Mouse (Mus musculus): ENCODE results near the gene Dennd2a.

The Dennd2a gene

DNA sequence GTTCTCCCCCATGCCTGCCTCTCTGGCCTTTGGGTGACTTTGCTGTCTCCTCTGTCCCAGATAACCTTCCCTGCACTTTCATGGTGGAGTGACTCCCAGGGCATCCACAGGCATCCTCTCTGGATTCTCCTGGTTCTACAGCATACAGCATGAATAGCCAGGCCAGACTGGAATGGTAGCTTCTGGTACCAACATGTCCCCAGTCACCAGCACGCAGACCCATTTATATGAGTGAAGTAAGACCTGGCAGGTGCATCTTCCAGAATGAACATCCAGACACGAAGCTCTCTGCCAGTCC is 2.1 kb downstream of the Dennd2a start:
- no peak for DNase-seq

DNA sequence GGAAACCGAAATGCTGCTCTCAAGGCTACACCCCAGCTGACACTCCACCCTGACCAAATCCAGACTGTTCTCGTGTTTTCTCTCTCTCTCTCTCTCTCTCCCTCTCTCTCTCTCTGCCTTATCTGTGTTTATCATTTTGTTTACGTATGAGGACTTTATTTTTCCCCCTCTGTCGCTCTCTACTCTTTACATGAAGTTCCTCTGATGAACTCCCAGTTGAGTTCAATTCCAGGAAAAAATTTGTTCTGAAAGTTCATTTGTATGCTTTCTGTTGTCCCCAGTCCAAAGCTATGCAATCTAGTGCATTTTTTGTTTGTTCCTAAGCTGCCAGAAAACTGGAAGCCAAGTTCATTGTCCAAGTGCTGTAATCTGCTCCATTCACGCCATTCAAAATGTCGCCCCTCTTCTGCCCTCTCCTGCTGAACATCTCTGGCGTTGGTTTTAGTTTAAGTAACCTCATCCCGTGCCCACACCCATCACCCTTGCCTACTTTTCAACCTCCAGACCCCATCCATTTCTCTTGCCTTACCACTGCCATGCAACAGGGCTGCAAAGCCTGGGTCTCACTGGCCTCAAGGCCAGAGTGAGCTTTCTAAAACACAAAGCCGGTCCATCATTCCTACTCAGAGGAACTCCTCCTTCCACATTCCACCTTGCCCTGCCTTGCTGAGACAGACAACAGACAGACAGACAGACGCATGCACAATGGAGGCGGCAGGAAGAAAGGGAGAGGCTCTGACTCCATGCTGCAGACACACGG is 2.6 kb downstream of the Dennd2a start:
- DNase-seq: no peak

DNA sequence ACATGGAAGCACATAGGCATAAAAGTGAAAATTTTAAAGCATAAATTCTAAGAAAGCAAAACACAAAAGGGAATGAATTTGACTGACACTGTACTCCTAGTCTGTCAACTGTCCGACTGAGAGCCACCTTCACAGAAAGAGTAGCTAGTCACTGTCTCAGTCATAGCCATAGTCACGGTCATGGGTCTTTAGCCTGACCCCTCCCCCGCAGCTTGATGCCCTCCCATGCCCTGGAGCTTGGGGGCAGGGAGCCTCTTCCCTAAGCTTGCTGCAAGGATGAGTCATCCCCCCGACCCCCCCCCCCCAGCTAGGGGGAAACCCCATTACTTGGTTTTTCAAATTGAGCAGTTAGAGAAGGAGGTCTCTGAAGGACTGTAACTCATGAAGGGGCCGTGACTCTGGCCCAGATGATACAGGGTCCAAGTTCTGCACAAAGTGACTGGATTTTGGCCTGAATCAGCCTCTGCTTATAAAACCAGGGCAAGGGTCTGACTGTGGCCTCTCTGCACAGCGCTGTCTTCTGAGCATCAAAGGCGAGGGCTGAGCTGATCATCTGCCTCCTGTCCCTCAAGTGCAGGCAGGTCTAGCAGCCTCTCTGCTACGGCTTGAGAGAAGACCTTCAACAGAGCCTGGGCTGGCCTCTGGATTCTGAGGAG is 5.6 kb downstream of the Dennd2a start:
- no peak for DNase-seq

DNA sequence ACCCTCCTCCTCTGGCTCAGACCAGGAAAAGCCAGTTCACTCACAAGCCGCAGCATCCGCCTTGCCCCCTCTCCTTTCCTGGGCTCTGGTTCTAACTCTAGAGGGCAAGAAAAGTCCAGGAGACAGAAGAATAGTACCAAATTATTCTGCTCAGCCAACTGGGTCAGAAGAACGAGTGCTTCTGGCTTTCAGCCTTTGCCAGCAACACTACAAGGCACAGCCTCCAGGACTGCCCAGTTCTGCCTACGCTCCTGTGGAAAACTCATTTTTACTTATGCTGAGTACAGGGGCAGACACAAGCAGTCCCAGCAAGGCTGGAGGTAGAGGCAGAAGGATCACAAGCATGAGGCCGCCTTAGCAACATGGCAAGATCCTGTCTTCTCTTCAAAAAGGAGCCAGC is 9.6 kb downstream of the Dennd2a start:
- no peak for DNase-seq

DNA sequence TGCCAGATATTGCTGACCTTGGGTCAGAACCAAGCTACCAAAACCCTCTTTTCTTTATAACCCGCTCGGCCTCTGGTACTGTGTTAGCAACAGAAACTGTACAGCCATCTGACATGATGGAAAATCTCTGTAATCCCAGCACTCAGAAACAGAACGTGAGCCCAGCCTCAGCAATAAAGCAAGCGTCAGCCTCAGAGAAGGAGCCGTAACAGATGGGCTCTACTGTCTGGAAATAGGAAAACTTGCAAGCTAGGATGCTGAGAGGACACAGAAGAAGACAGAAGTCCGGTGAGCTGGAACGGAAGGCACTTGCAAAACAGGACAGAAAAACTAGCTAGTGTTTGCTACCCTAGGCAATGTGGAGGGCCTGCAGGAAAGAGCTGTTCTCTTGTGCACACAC is 12.2 kb downstream of the Dennd2a start:
- no peak for DNase-seq

DNA sequence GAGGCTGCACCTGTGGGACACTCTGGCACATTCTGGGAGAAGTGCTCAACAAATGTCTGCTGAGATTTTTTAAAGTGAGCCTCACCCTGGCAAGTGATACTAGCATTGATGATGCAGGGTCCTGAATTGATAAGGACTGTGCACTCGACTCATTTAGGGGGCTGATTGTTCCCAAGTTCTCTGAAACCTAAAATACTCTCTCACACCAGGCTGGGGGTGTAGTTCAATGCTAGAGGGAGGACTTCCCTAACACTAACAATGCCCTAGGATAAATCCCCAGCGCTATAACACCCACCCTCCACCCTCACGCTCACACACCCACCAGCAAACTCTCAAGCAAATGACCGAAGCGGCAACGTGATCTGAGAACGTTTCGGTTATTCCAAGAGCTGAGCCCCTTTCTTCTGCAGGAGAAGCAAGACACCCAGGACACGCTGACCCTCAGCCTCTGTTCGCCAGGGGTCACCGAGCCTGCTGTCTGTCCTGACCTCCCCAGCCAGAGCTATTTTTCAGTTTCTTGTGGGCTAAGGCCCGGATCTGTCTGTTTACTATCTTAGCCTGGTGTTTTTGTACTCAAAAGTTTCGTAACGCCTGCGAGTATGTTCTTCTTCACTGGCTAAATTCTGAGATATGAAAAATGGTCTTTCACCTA is 13.8 kb downstream of the Dennd2a start:
- DNase-seq: no peak

DNA sequence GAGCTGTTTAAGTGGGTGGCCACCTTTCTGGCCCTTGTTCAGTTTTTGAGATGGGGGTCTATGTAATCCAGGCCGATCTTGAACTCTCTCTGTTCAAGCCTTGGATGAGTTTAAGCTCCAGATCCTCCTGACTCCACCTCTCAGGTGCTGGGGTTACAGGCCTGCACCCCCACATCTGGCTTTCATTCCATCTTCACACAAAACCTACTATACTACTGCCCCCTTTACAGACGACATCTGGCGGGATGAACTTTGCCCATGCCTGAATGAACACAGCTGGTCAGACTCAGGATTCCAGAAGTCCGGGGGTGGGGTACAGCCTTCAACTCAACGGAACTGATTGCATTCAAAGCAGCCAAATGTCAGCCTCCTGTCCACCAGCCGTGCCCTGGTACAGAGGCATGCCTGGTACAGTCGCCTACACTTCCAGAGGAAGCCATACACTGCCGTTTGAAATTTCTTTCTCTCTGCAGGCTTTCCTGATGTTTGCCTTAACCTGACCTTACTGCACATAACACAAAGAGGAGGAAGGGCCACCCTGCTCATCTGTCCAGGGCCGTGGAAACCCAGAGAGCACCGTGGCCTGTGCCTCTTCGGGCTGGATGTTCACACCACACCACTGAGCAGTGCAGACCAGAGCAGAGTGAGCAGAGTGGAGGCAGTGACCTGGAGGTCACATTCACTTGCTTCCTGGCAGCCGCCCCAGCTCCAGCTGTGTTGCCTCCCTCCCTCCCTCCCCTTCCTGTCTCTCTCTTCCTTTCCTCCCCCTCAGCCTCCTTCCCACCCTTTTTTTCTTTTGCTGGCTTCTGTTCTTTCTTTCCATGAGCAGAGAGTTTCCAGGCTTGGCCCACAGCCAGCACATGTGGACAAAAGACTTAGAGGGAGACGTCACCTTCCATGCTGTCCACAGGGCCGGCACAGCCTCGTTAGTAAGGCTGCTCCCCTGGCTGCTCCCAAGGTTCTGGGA is 14.8 kb downstream of the Dennd2a start:
- no peak for DNase-seq

DNA sequence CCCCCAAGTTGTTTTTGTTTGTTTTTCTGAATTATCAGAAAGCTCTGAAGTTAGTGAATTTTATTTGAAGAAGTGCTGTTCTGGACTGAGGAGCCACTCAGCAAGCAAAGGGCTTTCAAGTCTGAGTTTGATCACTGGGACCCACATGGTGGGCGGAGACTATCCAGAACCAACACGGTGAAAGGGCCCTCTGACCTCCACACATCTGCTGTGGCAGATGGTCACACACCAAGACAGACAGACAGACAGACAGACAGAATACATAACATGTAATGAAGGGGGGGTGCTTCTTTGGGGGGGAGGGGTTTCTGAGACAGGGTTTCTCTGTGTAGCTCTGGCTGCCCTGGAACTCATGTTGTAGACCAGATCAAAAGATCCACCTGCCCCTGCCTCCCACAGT is 17.1 kb downstream of the Dennd2a start:
- DNase-seq: no peak

DNA sequence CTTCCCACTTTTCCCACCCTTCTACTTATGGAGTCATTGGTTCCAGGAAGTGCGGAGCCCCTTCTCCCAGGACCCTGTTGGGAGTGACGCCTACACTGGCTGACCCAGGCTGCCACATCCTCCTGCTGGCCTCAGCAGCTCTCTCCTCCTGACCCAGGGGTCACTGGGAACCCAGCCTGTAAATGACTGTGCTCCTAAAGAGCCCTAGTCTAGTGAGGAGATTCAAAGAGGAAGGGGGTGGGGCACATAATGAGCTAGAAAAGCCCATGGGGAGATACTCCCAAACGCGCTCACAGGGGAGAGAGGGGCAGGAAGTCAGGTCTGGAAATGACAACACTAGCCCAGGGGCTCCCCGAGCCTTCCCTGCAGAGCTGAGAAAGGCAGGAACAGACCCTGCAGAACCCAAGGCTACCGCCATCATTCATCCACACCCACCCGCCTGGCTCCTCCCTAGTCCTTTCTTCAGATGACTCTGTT is 17.9 kb downstream of the Dennd2a start:
- no peak for DNase-seq

DNA sequence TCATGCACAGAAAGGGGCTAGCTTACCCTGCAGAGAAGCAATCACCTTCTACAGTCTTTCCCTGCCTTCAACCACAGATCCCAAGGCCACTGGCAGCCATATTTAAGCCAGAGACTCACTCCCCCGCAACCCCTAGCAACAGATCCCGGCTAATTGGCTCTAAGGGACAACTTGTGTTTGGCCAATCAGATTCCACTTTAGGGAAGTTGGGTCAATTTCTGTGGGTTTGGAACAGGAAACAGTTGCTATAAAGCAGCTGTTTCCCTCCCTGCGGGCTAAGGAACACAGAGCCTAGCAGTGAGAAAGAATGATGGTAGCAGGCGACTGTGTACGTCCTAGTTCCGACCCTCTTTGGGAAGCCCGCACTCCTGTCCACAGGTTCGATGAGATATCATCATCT is 19.4 kb downstream of the Dennd2a start:
- DNase-seq: no peak

DNA sequence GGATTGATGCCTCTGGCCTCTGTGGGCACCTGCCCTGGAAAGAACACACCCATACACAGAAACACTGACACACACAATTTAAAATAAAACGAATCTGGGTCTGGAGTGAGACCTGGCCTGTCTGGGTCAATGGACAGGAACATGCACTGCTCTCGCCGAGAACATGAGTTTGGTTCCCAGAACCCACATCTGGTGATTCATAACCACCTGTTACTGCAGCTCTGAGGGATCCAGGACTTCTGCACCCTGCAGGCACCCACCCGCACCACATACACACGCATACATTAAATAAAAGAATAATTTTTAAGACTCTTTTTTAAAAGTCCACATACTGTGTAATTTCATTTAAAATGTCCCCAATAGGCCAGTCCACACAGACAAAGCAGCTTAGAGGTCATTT is 20.4 kb downstream of the Dennd2a start:
- no peak for DNase-seq

DNA sequence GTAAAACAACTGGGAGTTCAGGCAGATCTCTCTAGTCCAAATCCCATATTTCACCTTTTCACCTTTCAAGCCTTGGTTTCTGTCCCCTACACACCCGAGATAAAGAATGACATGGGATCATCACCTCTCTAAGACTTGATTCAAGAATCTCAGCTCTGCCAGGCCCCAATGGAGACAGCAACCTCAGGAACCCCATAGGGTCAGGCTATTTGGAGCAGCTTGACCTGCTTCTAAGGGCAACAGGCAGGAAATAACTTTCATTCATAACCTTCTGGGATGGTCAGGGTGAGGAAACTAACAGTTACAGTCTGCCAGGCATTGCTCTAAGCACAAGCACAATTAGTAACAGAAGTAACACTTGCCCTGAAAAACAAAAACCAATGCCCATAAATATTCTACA is 21.0 kb downstream of the Dennd2a start:
- DNase-seq: no peak

DNA sequence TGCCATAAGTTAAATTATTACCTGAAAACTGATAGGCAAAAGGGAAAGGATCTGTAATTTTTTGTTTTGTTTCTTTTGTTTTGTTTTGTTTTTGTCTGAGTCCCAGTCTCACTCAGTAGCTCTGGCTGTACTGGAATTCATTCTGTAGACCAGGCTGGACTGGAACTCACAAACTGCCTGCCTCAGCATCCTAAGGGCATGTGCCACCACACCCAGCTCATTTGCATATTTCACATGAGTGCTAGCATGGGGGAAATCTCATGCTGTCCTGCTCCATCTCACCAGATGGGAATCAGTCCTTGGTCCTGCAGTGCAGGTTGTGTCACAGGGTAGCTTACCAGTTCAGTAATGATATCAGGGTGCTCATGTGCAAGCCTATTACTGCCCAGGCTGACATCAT is 22.7 kb downstream of the Dennd2a start:
- no peak for DNase-seq

DNA sequence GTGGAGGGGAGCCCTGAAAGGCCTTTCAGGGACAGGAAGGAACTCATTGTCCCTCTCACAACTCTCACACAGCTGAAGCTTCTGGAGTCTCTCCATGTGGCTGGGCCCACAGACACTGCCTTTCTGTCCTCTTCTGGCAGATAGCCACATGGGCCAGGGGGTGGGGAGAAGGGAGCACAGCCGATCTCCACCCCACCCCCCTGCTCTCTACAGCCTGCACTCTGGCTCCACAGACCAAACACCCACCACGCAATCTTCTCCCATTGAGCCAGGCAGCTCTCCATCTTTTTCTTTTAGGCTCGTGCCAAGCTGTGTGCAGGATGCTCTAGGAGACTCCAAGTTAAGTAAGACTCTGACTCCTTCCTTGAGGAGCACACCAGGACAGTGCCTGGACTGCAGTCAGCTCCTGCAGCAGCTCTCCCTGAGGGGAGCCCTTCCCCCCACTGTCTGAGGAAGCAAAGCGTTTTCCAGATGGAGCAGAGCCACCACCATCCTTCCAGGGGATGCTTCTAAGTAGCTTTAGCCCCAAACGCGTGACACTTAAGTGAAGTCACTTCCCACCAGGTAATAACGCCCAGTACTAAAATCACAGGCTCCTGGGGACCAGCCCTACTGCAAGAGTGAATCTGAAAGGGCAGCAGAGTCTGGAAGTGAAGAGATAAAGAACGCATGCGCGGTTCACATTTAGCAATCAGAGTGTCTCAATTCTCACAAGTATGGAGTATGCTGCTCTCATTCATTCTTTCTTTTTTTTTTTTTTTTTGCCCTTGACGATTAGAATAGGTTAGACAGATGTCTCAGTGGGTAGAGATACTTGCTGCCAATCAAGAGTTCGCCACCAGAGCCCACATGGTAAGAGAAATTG is 28.8 kb downstream of the Dennd2a start:
- peak; percentile 50 for DNase-seq

DNA sequence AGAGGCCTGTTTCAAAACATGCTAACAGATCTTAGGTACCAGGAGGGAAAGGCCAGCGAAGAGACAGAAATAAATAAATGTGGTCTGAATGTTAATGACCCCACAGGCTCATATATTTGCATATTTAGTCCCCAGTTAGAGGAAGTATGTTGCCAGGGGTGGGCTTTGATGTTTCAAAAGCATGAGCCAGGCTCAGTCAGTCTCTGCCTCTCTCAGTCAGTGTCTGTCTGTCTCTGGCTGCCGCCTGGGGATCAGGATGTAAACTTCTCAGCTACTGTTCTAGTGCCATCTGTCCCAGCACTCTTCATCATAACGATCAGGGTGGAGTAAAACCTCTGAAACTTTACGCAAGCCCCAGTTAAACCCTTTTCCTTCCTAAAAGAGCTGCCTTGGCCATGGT is 29.9 kb downstream of the Dennd2a start:
- no peak for DNase-seq

DNA sequence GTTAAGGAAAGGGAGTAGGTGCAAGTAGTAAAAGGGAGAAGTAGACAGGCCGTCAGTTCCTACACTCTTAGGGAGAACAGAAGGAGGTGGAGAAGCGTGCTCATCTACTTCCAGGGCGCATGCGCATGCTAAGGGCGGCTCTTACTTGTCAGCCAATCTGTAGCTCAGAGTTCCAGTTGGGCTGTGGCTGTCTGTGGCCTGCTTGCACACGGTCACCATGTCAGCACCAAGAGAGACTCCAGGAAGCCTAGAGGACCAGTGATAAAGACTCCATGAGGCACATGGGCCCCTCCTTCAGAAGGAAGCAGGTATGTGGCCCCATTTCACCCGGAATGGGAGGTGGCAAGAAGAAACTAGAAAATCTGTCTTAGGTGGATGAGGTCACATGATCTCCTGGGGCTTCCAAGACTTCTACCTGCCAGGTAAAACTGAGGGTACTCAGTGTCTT is 30.3 kb downstream of the Dennd2a start:
- DNase-seq: no peak

DNA sequence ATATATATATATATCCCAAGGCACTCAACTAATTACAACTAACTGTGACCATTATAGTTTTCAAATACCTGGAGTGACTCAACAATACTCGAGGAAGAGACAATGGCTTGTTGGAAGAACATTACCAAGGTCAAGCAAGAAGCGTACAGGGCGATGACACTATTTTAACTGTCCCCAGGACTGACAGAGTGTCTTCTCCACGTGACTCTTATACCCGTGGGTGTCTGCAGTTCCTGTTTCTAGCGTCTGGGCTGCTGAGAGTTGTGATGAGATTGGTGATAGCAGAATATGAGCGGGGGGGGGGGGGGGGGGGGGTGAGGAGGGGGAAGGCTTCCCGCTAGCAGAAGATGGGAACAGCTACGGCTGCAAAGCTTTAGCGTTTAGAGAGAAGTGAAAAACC is 30.9 kb downstream of the Dennd2a start:
- DNase-seq: no peak

DNA sequence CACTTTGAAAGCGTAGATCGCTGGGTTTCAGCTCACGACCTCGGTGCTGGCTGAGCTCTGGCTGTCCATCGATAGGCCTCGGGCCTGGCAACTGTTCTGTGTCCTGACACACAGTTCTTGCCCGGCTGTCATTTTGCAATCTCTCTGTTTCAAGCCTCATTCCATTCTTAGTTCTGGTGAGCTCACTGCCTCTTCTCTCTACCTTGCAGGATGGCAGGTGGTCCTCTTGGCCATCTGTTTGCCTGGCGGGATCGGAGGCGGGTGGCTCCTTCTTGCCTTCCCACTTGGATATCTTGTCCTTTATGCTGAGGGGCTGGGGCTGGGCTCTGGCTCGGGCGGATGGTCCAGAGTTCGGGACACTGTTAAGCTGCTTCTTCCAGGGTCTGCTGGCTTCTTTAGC is 34.5 kb downstream of the Dennd2a start:
- DNase-seq: peak; percentile 78

DNA sequence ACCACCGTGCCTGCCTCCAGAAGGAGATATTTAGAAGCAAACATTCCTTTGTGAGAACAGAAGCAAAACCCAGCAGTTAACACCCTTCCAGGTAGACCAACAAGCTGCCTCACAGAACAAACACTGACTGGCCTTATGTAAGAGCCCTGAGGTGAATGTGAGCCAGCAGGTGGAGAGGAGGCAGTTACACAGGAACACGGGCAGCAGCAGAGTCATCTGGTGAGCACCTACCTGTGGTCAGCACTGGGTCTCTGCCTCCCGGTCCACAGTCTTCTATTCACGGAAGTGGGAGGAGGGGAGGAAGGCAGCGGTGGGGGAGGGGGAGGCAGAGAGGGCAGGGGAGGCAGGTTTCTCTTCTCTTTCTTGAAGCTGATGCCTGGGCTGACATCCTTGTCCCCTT is 35.2 kb downstream of the Dennd2a start:
- peak; percentile 62 for DNase-seq

DNA sequence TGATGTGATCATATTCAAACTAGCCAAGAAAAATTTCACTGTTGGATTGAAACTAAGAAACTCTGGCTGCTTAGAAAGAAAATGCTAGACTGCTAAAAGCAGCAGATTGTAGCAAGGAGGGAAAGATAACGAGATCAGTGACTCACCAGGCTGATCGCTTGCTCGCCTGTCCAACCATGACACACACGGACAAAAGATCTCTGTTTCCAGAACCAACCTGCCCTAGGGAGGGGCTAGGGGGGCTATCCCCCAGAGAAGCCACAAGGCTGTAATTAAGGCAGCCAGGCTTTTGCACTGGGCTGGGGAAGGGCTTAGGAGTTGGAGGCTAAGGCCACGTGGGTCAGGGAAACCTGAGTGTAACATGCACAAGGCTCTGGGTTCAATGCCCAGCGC is 41.9 kb downstream of the Dennd2a start:
- DNase-seq: no peak

DNA sequence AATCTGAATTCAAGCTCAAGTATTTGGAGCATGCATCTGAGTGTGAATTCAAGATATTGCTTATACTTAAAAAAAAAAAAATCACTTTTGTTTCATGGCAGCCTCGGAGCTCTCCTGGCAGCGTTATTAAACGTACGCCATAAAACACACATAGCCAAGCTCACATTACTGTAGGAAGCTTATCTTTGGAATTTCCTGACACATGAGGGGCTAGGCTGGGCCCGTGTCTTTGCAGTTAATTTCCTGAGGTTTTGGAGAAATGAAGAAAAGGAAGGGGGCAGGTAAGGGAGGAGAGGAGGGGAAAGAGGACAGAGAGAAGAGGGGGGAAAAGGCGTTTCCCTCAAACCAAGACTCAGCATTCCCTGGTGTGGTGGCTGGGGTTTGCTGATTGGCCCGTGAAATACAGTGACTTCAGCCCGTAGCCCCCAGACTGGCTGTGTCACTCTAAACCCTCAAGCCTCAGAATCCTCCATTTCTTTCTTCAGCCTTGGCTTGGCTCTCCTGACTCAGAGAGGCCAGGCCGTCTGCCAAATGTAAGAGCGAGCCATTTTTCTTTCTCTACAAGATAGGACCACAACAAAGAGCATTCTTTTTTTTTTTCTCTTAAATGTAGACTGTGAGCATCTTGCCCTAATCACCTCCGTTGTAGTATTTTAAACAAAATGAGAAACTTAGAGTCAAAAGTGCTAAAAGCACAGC is 42.5 kb downstream of the Dennd2a start:
- peak; percentile 23 for DNase-seq

All from cerebellum, adult 8-10 months (tissue).